Mouse (Mus musculus): ENCODE data around the gene Gm19684.
"Not testable (repeated sequence)": the region's sequence is repeated elsewhere in the genome, so short reads cannot be mapped to it uniquely, and the experiment has no call there.

The Gm19684 gene

GRCm38 (mm10) chr17:36121352-36122020 lies at the start of gene Gm19684:
Gene Gm19684 (plus strand): TSS chr17:36121678.
- in situ Hi-C loops (cut with MboI, MseI): loop anchor here (10.0 kb wide), 1 partner anchor 67 kb away; the partner anchor contains the start of gene Gm11127

- in situ Hi-C loops (cut with MboI, MseI): loop anchor here (5.0 kb wide), 2 partner anchors 35 to 40 kb away; partner anchors contain the start of genes Gm6034 and H2-T22
Observed at GRCm38 (mm10) chr17:36081901-36082300, 39.6 kb upstream of the Gm19684 start.

- in situ Hi-C loops (cut with MboI, MseI): loop anchor here (5.0 kb wide), 2 partner anchors 35 to 40 kb away; partner anchors contain the start of genes Gm6034 and H2-T22
Observed at GRCm38 (mm10) chr17:36082519-36083232, 38.8 kb upstream of the Gm19684 start.

- in situ Hi-C loops (cut with MboI, MseI): loop anchor here (5.0 kb wide), 2 partner anchors 34 to 41 kb away; partner anchors contain the start of genes Gm6034 and H2-T22
Observed at GRCm38 (mm10) chr17:36083266-36083869, 38.1 kb upstream of the Gm19684 start.

GRCm38 (mm10) chr17:36083870-36084451 lies 37.5 kb upstream of the Gm19684 start:
- in situ Hi-C loops (cut with MboI, MseI): loop anchor here (5.0 kb wide), 2 partner anchors 33 to 42 kb away; partner anchors contain the start of genes Gm6034 and H2-T22

GRCm38 (mm10) chr17:36085976-36086375 lies 35.5 kb upstream of the Gm19684 start:
- in situ Hi-C loops (cut with MboI, MseI): not testable (repeated sequence)

GRCm38 (mm10) chr17:36091933-36092332 lies 29.5 kb upstream of the Gm19684 start:
- in situ Hi-C loops (cut with MboI, MseI): loop anchor here (5.0 kb wide), 1 partner anchor 85 kb away; no protein-coding TSS in a partner anchor

GRCm38 (mm10) chr17:36092520-36092919 lies 29.0 kb upstream of the Gm19684 start:
- in situ Hi-C loops (cut with MboI, MseI): loop anchor here (5.0 kb wide), 1 partner anchor 85 kb away; no protein-coding TSS in a partner anchor

GRCm38 (mm10) chr17:36093936-36094335 lies 27.5 kb upstream of the Gm19684 start:
- in situ Hi-C loops (cut with MboI, MseI): loop anchor here (5.0 kb wide), 1 partner anchor 83 kb away; no protein-coding TSS in a partner anchor

GRCm38 (mm10) chr17:36099603-36100002 lies 21.9 kb upstream of the Gm19684 start:
- in situ Hi-C loops (cut with MboI, MseI): loop anchor here (5.0 kb wide), 1 partner anchor 1342 kb away; no protein-coding TSS in a partner anchor

GRCm38 (mm10) chr17:36102091-36102490 lies 19.4 kb upstream of the Gm19684 start:
- in situ Hi-C loops (cut with MboI, MseI): loop anchor here (5.0 kb wide), 1 partner anchor 1345 kb away; no protein-coding TSS in a partner anchor

GRCm38 (mm10) chr17:36110129-36110528 lies 11.3 kb upstream of the Gm19684 start:
- in situ Hi-C loops (cut with MboI, MseI): loop anchor here (5.0 to 10.0 kb wide), 3 partner anchors 78 to 185 kb away; partner anchors contain the start of gene H2-T23

GRCm38 (mm10) chr17:36110641-36111509 lies 10.6 kb upstream of the Gm19684 start:
- in situ Hi-C loops (cut with MboI, MseI): loop anchor here (5.0 to 10.0 kb wide), 3 partner anchors 79 to 186 kb away; partner anchors contain the start of gene H2-T23

- in situ Hi-C loops (cut with MboI, MseI): loop anchor here (5.0 to 10.0 kb wide), 3 partner anchors 79 to 187 kb away; partner anchors contain the start of gene H2-T23
Observed at GRCm38 (mm10) chr17:36111510-36111868, 10.0 kb upstream of the Gm19684 start.

GRCm38 (mm10) chr17:36113979-36114593 lies 7.4 kb upstream of the Gm19684 start:
- in situ Hi-C loops (cut with MboI, MseI): loop anchor here (5.0 to 10.0 kb wide), 3 partner anchors 82 to 189 kb away; partner anchors contain the start of gene H2-T23

GRCm38 (mm10) chr17:36116545-36116944 lies 4.9 kb upstream of the Gm19684 start:
- in situ Hi-C loops (cut with MboI, MseI): loop anchor here (5.0 to 10.0 kb wide), 2 partner anchors 34 to 192 kb away; no protein-coding TSS in a partner anchor

- in situ Hi-C loops (cut with MboI, MseI): loop anchor here (10.0 kb wide), 1 partner anchor 66 kb away; the partner anchor contains the start of gene Gm11127
Observed at GRCm38 (mm10) chr17:36120839-36121238, 639 bp upstream of the Gm19684 start.

GRCm38 (mm10) chr17:36124111-36124510 lies 2.6 kb downstream of the Gm19684 start:
- in situ Hi-C loops (cut with MboI, MseI): loop anchor here (10.0 kb wide), 1 partner anchor 69 kb away; the partner anchor contains the start of gene Gm11127

GRCm38 (mm10) chr17:36128525-36128924 lies 7.0 kb downstream of the Gm19684 start:
- in situ Hi-C loops (cut with MboI, MseI): loop anchor here (10.0 kb wide), 1 partner anchor 74 kb away; the partner anchor contains the start of gene Gm11127

Data from T-helper 1 cell (primary cell).